Mouse (Mus musculus) spleen, adult 2 months (tissue): ENCODE data around the gene Supt7l. TPM values are rescaled to one million over a fixed set of nuclear protein-coding genes. Genes with fewer than 3 reads are reported as not detected.

Source experiments
- DNase-seq, 2 experiments: peaks; one replicate each; pipeline versions ENCODE4 v3.0.0 to v3.0.0-alpha.2; 2012 to 2021; ENCODE audit warnings: low spot score in 2 of 2, low read depth in 1 of 2
- H3K27ac ChIP-seq: fragments of 200-500 bp; 2 replicates; pipeline ENCODE4 v1.5.1; 2012; ENCODE audit warnings: low read length, inconsistent platforms; ENCODE audit not compliant: insufficient read depth
- H3K27me3 ChIP-seq: fragments of 200-500 bp; 2 replicates; pipeline ENCODE4 v1.6.1; 2012; ENCODE audit warnings: mild to moderate bottlenecking, moderate library complexity, low read length, inconsistent platforms; ENCODE audit not compliant: control insufficient read depth, insufficient read depth
- H3K36me3 ChIP-seq: fragments of 200-500 bp; 2 replicates; pipeline ENCODE4 v1.6.1; 2012; ENCODE audit warnings: mild to moderate bottlenecking, low read length, inconsistent platforms; ENCODE audit not compliant: control insufficient read depth, insufficient read depth
- H3K4me1 ChIP-seq: fragments of 200-500 bp; 2 replicates; pipeline ENCODE4 v1.6.1; 2011; ENCODE audit warnings: inconsistent platforms; ENCODE audit not compliant: control insufficient read depth, insufficient read depth, insufficient read length
- H3K4me3 ChIP-seq: fragments of 200-500 bp; 2 replicates; pipeline ENCODE4 v1.5.1; 2011; ENCODE audit warnings: mild to moderate bottlenecking, inconsistent platforms; ENCODE audit not compliant: insufficient read depth, insufficient read length; ENCODE audit errors: extremely low read depth
- CTCF ChIP-seq: fragments of 200-500 bp; IDR thresholded peaks from 2 replicates; pipeline ENCODE4 v1.5.1; 2011; ENCODE audit warnings: mild to moderate bottlenecking, inconsistent platforms; ENCODE audit not compliant: insufficient read depth, insufficient read length, insufficient replicate concordance; ENCODE audit errors: extremely low read depth
- POLR2A ChIP-seq: fragments of 200-500 bp; IDR thresholded peaks from 2 replicates; pipeline ENCODE4 v1.6.1; 2011; ENCODE audit warnings: low read depth, low read length, inconsistent platforms
- WGBS: fragments of 180-500 bp; shearing (Covaris S2); methylation state at CpG from one replicate; pipeline ENCODE4 v1.1.7; 2018; 5-methylcytosine and 5-hydroxymethylcytosine counted together
- polyA plus RNA-seq: library from polyadenylated mRNA; depleted of rRNA; stranded (reverse); fragments of >200 nt; gene quantifications from 2 replicates; pipeline ENCODE4 v1.2.3, GENCODE M21; 2012; rRNA removed

Gene Supt7l
- polyA plus RNA-seq, 1 experiment: 6.1 TPM

DNA sequence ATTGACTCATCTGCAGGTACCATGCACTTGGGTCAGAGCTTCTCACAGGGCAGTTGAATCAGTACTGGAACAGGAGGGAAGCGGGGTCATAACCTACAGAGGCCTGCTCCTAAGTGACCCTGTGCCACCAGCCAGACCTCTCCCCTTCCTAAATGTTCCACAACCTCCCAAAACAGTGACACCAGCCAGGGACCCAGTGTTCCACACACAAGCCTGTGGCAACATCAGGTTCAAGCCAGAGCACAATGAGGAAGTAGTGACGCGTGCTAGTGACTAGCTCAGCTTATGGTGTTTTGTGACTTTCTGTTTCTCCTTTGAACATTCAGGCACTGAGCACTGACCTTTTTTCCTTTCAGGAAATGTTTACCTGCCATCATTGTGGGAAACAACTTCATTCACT lies 59.8 kb downstream of the Supt7l start:
- Histone ChIP-seq H3K27ac (no peak overlapping the region), H3K27me3 (no peaks in the 10 kb centered on the region), H3K4me3 (no peak overlapping the region), H3K4me1 (no peaks in the 10 kb centered on the region), H3K36me3 (peaks cover 17% of the 10 kb centered on the region)
- WGBS: 77% methylated on average over 3 of the region's 3 CpGs
- no peak for TF ChIP-seq POLR2A
- no peak for TF ChIP-seq CTCF
- DNase-seq: no peak

Other genes with a start within 250 kb of the Supt7l start
- gene Ift172, start 236.7 kb downstream of the Supt7l start, polyA plus RNA-seq: 17.0 and 18.4 TPM in 2 replicates
- gene Fndc4, start 231.7 kb downstream of the Supt7l start, polyA plus RNA-seq: 3.6 and 4.9 TPM in 2 replicates
- gene Gckr, start 230.4 kb downstream of the Supt7l start, polyA plus RNA-seq: 0.08 TPM in 1 of 2 replicates, not detected in the other
- gene Zfp512, start 75.4 kb downstream of the Supt7l start, polyA plus RNA-seq: 9.1 and 9.6 TPM in 2 replicates
- gene 4930548H24Rik, start 42.1 kb downstream of the Supt7l start, polyA plus RNA-seq: not detected in 2 replicates
- 9.4 and 11.0 TPM in 2 replicates for gene Gpn1, start 33.1 kb downstream of the Supt7l start, polyA plus RNA-seq
- 10.3 and 14.9 TPM in 2 replicates for gene Slc4a1ap, start 812 bp downstream of the Supt7l start, polyA plus RNA-seq
- 9.9 and 10.2 TPM in 2 replicates for gene Mrpl33, start 69.1 kb upstream of the Supt7l start, polyA plus RNA-seq
- gene Rbks, start 169.8 kb upstream of the Supt7l start, polyA plus RNA-seq: 3.7 and 4.0 TPM in 2 replicates
- gene Babam2, start 169.9 kb upstream of the Supt7l start, polyA plus RNA-seq: 12.2 and 13.7 TPM in 2 replicates